Mouse (Mus musculus) layer of hippocampus, postnatal 10 days (tissue): ENCODE data around the gene Il22ra1. TPM values are rescaled to one million over a fixed set of nuclear protein-coding genes. Genes with fewer than 3 reads are reported as not detected.
A peak's percentile ranks its signal among the peaks of the same experiment; 100 is the strongest.
"Not testable (repeated sequence)": the region's sequence is repeated elsewhere in the genome, so short reads cannot be mapped to it uniquely, and the experiment has no call there.

ENCODE experiments used
- DNase-seq, 2 experiments: peaks; one replicate each; pipeline ENCODE4 v3.0.0; 2021; ENCODE audit warnings: low spot score in 2 of 2
- long read RNA-seq: library from polyadenylated mRNA; stranded (forward); transcript quantifications from one replicate; pipeline ENCODE4 v2.0.0, GENCODE M21; 2023
- total RNA-seq, 2 experiments: library from RNA; stranded (reverse); gene quantifications; 2 replicates each; pipeline ENCODE4 v1.2.3; 2021

Gene Il22ra1
- under 1 TPM; 0.13 to 0.18 TPM for total RNA-seq
- long read RNA-seq: 0 reads

- no peak for DNase-seq
Measured at GRCm38 (mm10) chr4:135727817-135728216, at the start of gene Il22ra1. TSS of gene Il22ra1 (plus strand) at chr4:135728172.

GRCm38 (mm10) chr4:135679316-135679715, 48.7 kb upstream of the Il22ra1 start:
- no peak for DNase-seq

GRCm38 (mm10) chr4:135681789-135682188, 46.2 kb upstream of the Il22ra1 start:
- DNase-seq: no peak

GRCm38 (mm10) chr4:135683553-135683952, 44.4 kb upstream of the Il22ra1 start:
- peak in 1 of 2 experiments; percentile 36 for DNase-seq

GRCm38 (mm10) chr4:135684731-135685130, 43.2 kb upstream of the Il22ra1 start:
- DNase-seq: no peak

- peak in 1 of 2 experiments; percentile 37 for DNase-seq
Measured at GRCm38 (mm10) chr4:135685906-135686567, 41.9 kb upstream of the Il22ra1 start, which contains the start of gene Ifnlr1. TSS of gene Ifnlr1 (plus strand) at chr4:135686287.

GRCm38 (mm10) chr4:135686568-135686953, 41.4 kb upstream of the Il22ra1 start:
- DNase-seq: no peak

GRCm38 (mm10) chr4:135689797-135690196, 38.2 kb upstream of the Il22ra1 start:
- no peak for DNase-seq

GRCm38 (mm10) chr4:135690241-135690640, 37.7 kb upstream of the Il22ra1 start:
- DNase-seq: no peak

- no peak for DNase-seq
Measured at GRCm38 (mm10) chr4:135692916-135693315, 35.1 kb upstream of the Il22ra1 start.

- no peak for DNase-seq
Measured at GRCm38 (mm10) chr4:135698498-135698897, 29.5 kb upstream of the Il22ra1 start.

GRCm38 (mm10) chr4:135703497-135703896, 24.5 kb upstream of the Il22ra1 start:
- no peak for DNase-seq

- DNase-seq: no peak
Measured at GRCm38 (mm10) chr4:135704016-135704415, 24.0 kb upstream of the Il22ra1 start.

GRCm38 (mm10) chr4:135706045-135706444, 21.9 kb upstream of the Il22ra1 start:
- no peak for DNase-seq

GRCm38 (mm10) chr4:135709072-135709564, 18.9 kb upstream of the Il22ra1 start:
- DNase-seq: peak; percentile 85 to 88

GRCm38 (mm10) chr4:135709621-135710020, 18.4 kb upstream of the Il22ra1 start:
- no peak for DNase-seq

GRCm38 (mm10) chr4:135710392-135710791, 17.6 kb upstream of the Il22ra1 start:
- no peak for DNase-seq

- DNase-seq: no peak
Measured at GRCm38 (mm10) chr4:135714776-135715175, 13.2 kb upstream of the Il22ra1 start.

- DNase-seq: not testable (repeated sequence)
Measured at GRCm38 (mm10) chr4:135716438-135716837, 11.5 kb upstream of the Il22ra1 start.

GRCm38 (mm10) chr4:135722540-135723290, 5.3 kb upstream of the Il22ra1 start:
- no peak for DNase-seq

- DNase-seq: no peak
Measured at GRCm38 (mm10) chr4:135726416-135726815, 1.6 kb upstream of the Il22ra1 start.

- DNase-seq: peak in 1 of 2 experiments; percentile 28
Measured at GRCm38 (mm10) chr4:135730204-135730603, 2.2 kb downstream of the Il22ra1 start.
